Mouse (Mus musculus) megakaryocyte, embryonic 14.5 days (primary cell): ENCODE data around the gene Shld2.

Experiments used
- FLI1 ChIP-seq: IDR thresholded peaks from 2 replicates; pipeline ENCODE4 v1.6.1; 2012; ENCODE audit warnings: low read length, inconsistent platforms, mixed read lengths
- GATA1 ChIP-seq: IDR thresholded peaks from 3 replicates; pipeline ENCODE4 v1.6.1; 2012; ENCODE audit warnings: mixed read lengths, low read length, inconsistent platforms, borderline replicate concordance

GRCm38 (mm10) chr14:34323576-34324085 is 13.3 kb upstream of the Shld2 start:
- no peak for TF ChIP-seq GATA1
- TF ChIP-seq FLI1, result no peak
